Mouse (Mus musculus) skeletal muscle tissue, adult 2 months (tissue): ENCODE measurements around the gene Gm20449.
A peak's percentile ranks its signal among the peaks of the same experiment; 100 is the strongest.
"Not testable (repeated sequence)": the region's sequence is repeated elsewhere in the genome, so short reads cannot be mapped to it uniquely, and the experiment has no call there.

Experiments
- DNase-seq: peaks from one replicate; pipeline ENCODE4 v3.0.0-alpha.2; 2012; ENCODE audit warnings: low read depth, low spot score

The Gm20449 gene

GRCm38 (mm10) chr7:41499389-41500049, at the start of gene Gm20449, which contains the start of gene AW146154:
TSS of gene Gm20449 (minus strand) at chr7:41499417.
TSS of gene AW146154 (minus strand) at chr7:41499890.
- DNase-seq, result peak; percentile 85

- DNase-seq, result no peak
These were observed 13.5 kb upstream of the Gm20449 start for GRCm38 (mm10) chr7:41512672-41513071.

DNA sequence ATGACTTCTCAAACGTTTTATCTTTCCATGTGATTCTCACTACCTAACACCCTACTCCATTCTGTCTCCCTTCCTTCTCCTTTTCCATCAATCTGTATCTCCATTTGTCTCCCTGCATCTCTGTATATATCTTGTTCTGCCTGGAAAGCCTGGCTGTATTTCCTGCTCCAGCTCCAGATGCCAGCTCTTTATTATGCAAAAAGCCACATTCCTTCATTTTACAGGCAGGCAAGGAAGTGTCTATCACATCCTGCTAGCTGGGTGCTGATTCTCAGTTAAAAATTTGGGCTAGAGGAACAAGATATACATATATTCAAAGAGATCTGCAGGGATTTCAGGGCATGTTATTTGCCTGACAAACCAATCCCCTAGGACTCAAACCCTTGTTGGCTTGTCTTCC, 13.0 kb upstream of the Gm20449 start:
- no peak for DNase-seq

- DNase-seq, result no peak
These were observed 3.2 kb upstream of the Gm20449 start for GRCm38 (mm10) chr7:41502402-41502801.

DNA sequence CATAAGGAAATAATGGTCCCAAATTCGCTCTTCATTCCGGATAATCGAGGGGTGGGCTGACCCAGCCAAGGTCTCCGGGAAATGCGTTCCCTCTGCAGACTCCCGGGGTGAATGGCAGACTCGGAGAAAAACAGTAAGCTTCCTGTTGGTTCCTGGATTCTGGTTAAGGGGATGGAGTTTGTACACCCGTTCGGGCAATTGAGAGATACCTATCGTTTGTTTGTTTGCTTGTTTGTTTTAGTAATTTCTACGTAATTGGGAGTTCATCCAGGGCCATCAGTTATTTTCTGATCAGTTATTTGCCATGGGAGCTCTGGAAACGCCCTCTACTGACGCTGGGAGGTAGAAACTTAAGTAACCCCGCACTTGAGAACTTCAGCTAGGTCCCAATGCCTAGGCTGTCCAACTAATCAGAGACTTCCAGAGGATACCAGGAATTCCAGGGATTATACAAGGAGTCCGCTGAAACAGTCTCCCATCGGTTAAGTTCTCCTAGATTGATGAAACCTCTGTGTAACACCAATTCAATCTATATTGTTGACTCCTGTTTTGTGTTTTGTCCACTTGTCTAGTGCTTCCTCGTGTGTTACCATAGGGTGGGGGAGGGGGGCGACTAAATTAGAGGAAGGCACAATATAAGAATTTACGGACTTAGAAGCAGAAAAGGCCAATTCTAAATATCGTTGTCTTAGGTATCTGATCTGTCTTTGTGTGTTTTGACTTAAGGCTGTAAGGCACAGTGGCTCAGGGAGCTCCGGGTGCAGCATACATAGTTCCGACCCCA, 1.1 kb upstream of the Gm20449 start:
- DNase-seq, result peak; percentile 9

GRCm38 (mm10) chr7:41499018-41499388, 214 bp downstream of the Gm20449 start:
- DNase-seq, result not testable (repeated sequence)

- not testable (repeated sequence) for DNase-seq
These were observed 753 bp downstream of the Gm20449 start for GRCm38 (mm10) chr7:41498464-41498863.

GRCm38 (mm10) chr7:41497871-41498270, 1.3 kb downstream of the Gm20449 start:
- DNase-seq, result no peak

DNA sequence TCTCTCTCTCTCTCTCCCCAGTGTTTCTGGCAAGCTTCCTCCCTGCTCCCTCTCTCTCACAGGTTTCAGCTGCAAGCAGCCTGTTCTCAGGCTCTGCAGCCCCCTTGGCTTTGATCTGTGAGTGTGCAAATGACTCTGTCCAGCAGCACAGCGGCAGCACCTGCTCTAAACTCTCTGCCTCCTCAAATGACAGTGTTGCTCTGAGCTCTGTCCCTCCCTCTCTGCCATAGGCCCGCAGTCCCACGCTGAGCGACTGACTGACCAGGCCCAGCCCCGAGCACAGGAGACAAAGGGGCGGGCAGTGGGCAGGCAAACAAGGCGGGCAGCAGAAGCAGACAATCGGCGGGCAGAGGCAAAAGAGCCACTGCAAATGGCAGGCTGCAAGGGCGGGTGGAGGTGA, 47.4 kb downstream of the Gm20449 start:
- DNase-seq, result no peak

GRCm38 (mm10) chr7:41448596-41448995, 50.6 kb downstream of the Gm20449 start, which contains the start of gene Vmn2r57:
TSS of gene Vmn2r57 (minus strand) at chr7:41448696.
- not testable (repeated sequence) for DNase-seq

GRCm38 (mm10) chr7:41394130-41394529, 105.1 kb downstream of the Gm20449 start:
- no peak for DNase-seq

DNA sequence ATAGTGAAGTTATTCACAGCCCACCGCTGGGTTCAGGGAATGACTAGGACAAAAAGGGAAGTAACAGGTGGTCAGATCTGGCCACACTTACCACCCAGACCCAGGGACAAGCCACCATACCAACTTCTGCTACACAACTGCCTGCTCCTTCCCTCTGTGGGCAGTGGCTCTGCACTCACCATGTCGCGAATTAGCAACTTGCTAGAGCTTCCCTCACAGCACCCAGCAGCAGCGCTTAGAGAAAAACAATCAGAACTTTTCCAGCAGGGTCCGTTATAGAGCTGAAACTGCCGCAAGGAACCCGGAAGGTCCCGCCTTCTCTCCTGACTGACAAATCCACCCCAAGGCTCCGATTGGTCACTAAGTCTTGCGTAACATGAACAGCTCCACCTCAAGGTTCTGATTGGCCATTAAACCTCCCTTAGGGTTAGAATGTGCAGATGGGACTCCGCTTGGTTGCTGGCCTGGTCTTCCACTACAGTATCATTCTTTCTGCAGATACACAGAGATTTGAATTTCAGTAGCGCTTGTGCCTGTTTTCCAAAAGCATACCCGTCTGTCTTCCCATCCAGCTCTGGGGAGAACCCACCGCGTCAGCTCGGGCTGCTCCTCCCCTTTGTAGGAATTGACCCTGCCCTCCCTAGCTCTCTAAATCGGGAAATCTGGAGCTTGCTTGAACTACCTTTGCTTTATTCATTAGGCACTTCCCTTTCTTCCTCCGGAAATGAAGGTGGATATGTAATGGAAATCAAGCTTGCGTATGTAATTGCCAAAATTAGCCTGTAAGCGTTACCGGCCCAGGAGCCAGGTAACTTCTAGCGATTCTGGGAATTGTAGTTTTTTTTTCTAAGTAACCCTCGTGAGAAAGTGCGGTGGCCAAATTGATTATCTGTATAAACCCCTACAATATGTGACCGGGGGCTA, 105.9 kb downstream of the Gm20449 start, which contains the start of gene AI987944:
AI987944 (minus strand) TSS at position 332 of the 924 bp plus-strand sequence.
- DNase-seq, result peak; percentile 90
